Mouse (Mus musculus): ENCODE data around the gene Atp5c1. TPM values are rescaled to one million over a fixed set of nuclear protein-coding genes. Genes with fewer than 3 reads are reported as not detected.

The Atp5c1 gene
- polyA plus RNA-seq (2014; fragmentation: Illumina TruSeq; extraction: RNeasy Lipid Tissue Mini Kit (QIAGEN cat#74804); ENCODE audit: low read depth, low replicate concordance): 2,486 TPM

DNA sequence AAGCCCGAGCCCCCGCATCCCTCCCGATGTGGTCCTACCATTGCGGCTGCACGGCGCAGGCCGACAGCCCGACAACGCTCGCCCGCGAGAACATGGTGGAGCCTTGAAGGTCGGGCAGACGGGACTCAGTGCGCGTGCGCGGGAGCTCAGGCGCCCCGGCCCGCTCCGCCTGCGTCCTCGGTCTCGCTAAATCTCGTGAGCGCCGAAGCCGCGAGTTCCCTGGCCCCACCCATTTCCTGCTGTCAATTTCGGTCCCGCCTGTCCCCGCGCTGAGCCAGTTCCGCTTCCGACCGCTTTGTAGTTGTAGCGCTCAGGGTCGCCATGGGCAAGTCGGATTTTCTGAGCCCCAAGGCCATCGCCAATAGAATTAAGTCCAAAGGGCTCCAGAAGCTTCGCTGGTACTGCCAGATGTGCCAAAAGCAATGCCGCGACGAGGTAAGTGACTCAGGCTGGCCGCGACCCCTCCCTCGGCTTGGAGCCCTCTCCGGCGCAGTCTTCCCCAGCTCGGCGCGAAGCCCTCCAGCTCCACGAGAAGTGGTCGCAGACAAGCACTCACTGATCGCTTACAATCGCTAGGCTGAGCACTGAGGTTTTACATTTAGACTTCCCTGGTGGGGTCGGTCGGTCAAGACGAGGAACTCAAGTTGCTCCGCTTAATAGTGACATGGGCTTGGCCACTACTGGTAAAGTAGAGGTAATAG is at the start of gene Atp5c1, which contains the start of gene Kin:
Atp5c1 (minus strand) TSS at position 201 of the 701 bp plus-strand sequence.
Kin (plus strand) TSS at position 284 of the 701 bp plus-strand sequence.

DNA sequence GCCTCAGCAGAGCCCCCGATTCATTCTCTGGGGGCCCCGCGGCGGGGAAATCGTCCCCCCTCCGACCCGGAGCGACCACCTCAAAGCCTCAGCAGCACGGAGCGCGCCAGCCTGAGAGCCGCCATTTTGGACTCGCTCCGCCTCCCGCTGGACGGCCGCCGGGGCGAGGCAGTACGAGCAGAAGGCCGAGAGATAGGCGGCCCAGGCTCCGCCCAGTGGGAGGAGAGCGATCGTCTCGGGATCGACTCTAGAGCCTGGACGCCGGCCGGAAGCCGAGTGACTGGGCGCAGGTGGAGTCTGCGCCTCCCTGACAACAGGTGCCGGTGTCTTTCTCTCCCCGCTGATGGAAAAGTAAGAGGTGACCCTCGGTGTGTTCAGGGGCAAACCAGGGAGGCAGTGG is 31.8 kb downstream of the Atp5c1 start, which contains the start of gene Taf3:
Taf3 (minus strand) TSS at position 136 of the 400 bp plus-strand sequence.

Other genes starting within 250 kb of the Atp5c1 start
- not detected for gene 4930412O13Rik, start 199.3 kb downstream of the Atp5c1 start, polyA plus RNA-seq (2014; fragmentation: Illumina TruSeq; extraction: RNeasy Lipid Tissue Mini Kit (QIAGEN cat#74804); ENCODE audit: low read depth, low replicate concordance)
- gene 9230102O04Rik, start 191.0 kb downstream of the Atp5c1 start, polyA plus RNA-seq (2014; fragmentation: Illumina TruSeq; extraction: RNeasy Lipid Tissue Mini Kit (QIAGEN cat#74804); ENCODE audit: low read depth, low replicate concordance): not detected
- gene Gata3, start 190.5 kb downstream of the Atp5c1 start, polyA plus RNA-seq (2014; fragmentation: Illumina TruSeq; extraction: RNeasy Lipid Tissue Mini Kit (QIAGEN cat#74804); ENCODE audit: low read depth, low replicate concordance): 0.60 TPM
- gene Taf3, start 31.9 kb downstream of the Atp5c1 start, polyA plus RNA-seq (2014; fragmentation: Illumina TruSeq; extraction: RNeasy Lipid Tissue Mini Kit (QIAGEN cat#74804); ENCODE audit: low read depth, low replicate concordance): 7.6 TPM
- 16.5 TPM for gene Kin, start 83 bp upstream of the Atp5c1 start, polyA plus RNA-seq (2014; fragmentation: Illumina TruSeq; extraction: RNeasy Lipid Tissue Mini Kit (QIAGEN cat#74804); ENCODE audit: low read depth, low replicate concordance)
- gene Itih2, start 50.9 kb upstream of the Atp5c1 start, polyA plus RNA-seq (2014; fragmentation: Illumina TruSeq; extraction: RNeasy Lipid Tissue Mini Kit (QIAGEN cat#74804); ENCODE audit: low read depth, low replicate concordance): 1.3 TPM
- gene Itih5, start 73.1 kb upstream of the Atp5c1 start, polyA plus RNA-seq (2014; fragmentation: Illumina TruSeq; extraction: RNeasy Lipid Tissue Mini Kit (QIAGEN cat#74804); ENCODE audit: low read depth, low replicate concordance): 3.5 TPM

Data from heart, adult 10 weeks (tissue).